Mouse (Mus musculus): ENCODE data around the gene Arl15.

DNA sequence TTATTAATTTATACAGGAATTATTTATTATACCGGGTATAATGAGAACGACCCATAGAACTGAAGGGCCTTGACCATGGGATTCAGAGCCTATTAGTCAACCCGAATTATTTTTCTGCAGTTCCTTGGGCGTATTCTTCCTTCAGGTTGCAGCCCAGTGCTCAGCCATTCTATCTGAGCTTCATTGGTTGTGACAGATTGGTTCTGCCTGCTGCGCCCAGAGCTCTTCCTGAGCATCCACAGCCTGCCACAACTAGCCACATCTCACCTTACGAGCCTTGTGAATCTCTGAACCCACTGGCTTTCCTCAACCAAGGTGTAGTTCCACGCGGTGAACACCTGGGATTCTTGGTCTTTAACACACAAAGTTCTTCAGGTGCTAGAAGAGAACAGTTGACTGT lies 350.9 kb downstream of the Arl15 start:
- TF ChIP-seq CTCF (IDR thresholded peaks at IDR 0.05; ENCODE audit: low read depth) (no peak), EP300 (IDR thresholded peaks at IDR 0.05; ENCODE audit: low read depth) (no peak)
